Mouse (Mus musculus): ENCODE data around the gene Btg1. TPM values are rescaled to one million over a fixed set of nuclear protein-coding genes. Genes with fewer than 3 reads are reported as not detected.
A peak's percentile ranks its signal among the peaks of the same experiment; 100 is the strongest.

Btg1 gene
- polyA plus RNA-seq (2017; shearing (Covaris generic)), result 100 to 1,000 TPM; 133 to 334 (median 288) TPM

DNA sequence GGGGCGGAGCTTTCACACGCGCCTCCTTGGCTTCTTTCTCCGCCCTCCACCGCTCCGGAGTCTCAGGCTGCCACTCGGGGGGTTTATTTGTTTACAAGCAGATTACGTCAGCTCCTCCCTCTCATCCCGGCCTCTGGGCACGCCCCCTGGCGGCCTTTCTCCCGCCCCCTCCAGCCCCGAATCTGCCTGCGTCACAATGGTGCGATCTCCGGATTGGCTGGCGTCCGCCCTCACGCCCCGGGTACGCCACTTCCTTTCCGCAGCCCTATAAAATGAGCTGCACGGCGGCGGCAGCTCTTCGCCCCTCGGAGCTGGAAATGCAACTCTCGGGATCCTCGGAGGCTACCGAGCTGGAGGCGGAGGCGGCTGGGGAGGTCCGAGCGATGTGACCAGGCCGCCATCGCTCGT is at the start of gene Btg1:
Btg1 (plus strand) TSS at position 298 of the 408 bp plus-strand sequence.
- peak; percentile 70 for ATAC-seq

DNA sequence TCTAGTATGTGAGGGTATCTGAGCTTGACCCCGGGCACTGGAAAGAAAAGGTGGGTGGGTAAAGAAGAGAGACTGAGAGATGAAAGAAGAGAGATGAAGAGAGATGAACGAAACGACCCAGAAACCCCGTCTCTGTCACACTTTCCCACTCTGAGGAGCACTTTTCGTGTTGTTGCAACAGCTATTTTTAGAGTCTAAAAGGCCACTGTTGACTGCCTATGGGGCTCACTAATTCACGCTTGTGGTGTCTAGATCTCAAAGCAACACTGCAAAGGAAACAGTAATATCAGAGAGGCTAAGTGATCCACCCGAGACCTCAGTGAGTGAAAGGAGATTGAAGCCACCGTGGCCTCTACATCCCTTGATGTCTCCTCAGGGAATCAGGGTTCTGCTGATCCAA is 47.3 kb upstream of the Btg1 start:
- peak; percentile 55 for ATAC-seq

DNA sequence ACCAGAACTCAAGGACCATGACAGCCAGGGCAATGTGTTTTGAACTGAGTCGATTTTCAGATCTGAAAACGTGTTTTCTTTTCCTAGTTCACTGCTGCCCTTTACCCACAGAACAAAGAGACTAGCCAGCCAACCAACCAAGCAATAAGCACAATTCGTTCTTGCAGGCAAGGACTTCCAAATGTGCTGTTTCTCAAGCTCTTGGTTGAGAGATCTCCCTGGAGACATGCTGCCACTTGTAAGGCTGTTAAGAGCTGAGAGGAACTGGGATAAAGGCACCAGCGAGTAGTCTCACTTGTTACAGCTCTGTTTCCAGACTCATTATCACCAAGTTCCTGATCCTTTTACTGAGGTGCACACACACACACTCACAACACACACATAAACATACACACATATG is 45.6 kb upstream of the Btg1 start:
- no peak for ATAC-seq

DNA sequence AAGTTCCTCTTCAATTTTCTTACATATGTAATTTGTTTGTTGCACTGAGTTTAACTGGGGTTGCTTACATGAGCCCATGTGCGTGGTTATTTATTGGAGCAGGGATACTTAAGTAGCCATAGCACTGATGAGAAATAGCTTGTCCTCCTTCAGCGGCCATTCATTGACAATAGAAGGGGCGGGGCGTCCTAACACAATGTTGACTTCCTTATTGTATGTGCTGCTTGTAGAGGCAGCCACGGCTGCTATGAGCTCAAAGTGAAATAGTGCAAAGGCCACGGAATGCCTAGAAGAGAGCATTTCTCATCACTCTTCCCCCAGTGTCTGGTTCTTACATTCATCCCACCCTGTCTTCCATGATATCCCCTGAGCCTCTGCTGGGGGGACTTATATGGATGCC is 42.0 kb upstream of the Btg1 start:
- no peak for ATAC-seq

DNA sequence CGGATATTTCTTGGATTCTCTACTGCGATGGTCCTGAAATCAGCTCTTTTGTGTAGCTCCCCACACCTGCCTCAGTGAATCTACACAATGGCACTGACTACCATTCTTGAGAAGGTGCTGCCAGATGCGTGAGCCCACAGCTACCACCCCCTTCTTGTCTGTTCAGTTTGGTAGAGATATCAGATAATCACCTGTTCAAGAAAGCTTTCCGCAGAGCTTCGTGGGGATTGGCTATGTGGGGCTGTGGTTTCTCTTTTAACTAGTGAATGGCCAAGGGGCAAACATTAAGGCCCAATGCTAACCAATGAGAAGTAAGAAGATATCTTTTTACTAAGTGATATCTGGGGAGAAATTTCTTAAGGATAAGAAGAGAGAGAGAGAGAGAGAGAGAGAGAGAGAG is 41.5 kb upstream of the Btg1 start:
- peak; percentile 62 for ATAC-seq

DNA sequence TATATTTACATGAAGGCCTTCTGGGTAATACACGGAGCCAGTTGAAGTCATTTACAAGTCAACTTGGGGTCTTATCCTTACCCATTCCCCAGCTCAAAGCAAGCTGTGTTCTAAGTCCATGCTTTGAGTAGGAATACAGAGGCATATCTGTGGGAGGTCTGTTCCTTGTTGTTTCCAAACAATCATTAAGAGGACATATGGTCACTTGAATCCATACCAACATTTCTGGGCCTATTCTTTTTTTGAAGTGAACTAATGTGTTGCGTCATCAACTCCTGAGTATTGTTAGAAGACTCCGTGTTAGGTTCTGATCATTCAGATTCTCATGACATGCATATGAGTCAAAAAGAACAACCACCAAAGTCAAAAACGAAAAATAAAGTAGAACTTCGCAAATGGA is 37.9 kb upstream of the Btg1 start:
- no peak for ATAC-seq

DNA sequence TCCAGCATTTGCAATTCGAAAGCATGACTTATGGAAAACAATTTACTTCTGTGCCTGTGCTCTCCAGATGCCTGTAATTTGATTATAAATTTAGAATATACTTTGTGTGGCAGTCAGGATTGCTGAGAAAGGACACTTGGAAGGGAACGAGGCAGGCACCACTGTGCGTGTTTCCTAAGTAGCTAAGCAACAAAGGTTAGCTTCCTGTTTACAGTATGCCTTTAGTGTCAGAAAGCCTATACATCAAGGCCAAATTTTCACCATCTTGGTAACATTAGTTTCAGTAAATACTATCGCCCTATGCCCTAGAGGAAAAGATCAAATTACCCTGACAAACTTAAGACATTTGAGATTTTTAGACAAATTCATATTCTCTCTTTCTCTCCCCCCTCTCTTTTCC is 37.4 kb upstream of the Btg1 start:
- peak; percentile 79 for ATAC-seq

DNA sequence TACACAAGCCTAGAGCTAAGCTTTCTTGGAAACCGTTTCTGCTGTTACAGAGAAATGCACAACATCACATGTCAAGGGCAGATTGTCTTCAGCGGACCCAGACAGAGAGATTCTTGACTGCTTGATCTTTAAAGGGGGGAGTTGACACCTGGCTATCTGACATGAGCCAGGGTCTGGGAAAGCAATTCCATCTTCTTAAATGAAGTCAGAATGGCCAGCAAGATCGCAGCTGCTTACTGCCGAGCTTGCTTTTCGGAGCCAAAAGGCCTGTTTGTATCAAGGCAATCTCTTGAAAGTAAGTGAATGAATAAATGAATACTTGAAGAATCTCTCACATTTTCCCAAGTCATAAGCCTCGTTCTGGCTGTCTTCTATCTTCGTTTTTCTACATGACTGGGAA is 36.6 kb upstream of the Btg1 start:
- ATAC-seq, result no peak

DNA sequence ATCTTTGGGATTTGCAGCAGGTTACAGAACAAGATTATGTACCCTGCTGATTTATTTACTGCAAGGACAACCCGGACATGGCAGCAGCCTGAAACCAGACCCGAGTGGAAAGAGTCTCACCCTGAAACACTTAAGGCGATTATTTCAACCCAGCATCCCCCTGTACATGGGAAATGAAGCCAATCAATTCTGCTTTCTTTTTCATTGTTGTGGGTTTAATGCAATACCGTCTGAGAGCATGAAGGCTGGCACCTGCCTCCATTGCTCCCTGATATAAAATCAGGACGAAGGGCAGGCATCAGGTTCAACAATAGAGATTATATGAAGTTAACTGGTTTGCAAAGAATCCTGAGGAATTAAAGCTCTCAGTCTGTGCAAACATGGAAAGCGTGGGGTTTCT is 35.6 kb upstream of the Btg1 start:
- peak; percentile 58 for ATAC-seq

DNA sequence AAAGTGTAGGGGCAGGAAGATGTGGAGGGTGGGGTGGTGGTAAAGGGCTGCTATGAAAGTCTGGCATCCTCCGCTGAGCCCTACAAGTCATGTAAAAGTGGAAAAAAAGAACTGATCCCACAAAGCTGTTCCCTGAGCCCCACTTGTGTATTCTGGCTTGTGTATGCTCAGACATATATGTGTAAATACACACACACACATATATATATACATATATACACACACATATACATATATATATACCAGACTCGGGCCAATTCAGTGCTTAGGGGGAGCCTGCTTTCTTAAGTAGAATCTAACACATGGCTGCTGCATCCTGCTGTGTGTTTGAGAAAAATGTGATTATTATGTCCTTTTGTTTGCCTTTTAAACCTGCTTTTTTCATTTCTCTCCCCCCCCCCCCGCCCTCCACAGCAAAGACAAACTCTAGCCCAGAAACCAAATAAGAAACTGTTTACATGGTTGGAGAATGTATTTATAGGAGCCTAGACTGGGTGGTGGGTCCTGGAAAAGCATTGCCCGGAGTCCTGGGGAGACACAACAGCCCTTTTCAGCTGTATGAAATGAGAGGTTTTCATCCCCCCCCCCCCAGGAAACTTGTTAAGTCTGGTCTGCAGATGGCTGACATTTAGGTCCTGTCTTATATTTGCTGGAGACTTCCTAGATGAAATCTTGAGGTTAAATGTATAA is 30.5 kb upstream of the Btg1 start:
- no peak for ATAC-seq

DNA sequence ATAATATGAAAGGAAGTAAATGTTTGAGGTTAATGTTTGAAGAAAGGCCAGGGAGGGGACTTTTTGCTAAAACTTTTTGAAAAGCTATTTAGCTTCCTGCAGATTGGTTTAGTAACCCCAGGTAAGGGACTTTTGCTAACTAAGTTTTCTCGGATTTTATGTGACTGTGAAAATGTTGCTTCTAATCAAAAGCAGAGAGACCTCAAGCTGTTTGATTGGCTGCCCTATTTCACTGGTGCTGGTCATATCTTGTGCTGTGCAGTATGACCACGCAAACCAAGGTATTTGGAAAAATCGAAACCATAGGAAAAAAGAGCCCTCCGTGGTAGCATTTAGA is 30.0 kb upstream of the Btg1 start:
- peak; percentile 58 for ATAC-seq

DNA sequence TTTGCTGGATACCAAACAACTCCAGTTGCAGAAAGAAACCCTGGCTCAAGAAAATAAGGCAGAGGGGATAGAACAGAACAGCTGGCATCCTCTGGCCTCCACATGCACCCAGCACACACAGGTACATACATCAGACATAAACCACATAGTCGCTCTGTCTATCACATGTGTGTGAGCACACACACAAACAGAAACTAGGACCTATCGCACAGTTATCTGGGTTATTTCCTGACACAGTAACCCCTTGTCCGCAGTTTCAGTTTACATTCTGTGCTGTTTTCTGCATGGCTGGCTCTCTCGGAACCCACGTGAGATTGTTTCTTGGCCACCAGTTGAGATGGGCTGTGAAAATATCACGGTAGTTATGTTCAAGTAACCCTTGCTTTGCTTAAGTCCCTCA is 28.6 kb upstream of the Btg1 start:
- peak; percentile 51 for ATAC-seq

DNA sequence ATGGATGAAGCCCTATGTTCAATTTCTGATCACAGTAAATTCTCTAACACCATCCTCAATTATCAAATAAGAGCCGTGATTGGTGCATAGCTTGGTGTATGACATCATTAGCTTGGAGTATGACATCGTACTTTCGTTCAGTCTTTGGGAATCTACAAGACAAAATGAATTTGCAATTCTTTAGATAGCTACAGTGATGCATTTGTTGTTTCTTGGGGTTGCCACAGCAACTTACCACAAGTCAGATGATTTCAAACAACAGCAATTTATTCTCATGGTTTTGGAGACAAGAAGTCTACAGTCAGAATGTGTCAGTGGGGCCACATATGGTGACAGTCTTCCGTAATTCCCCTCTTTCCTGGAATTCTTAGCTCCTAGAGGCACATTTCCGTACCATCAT is 27.0 kb upstream of the Btg1 start:
- ATAC-seq, result peak; percentile 45

DNA sequence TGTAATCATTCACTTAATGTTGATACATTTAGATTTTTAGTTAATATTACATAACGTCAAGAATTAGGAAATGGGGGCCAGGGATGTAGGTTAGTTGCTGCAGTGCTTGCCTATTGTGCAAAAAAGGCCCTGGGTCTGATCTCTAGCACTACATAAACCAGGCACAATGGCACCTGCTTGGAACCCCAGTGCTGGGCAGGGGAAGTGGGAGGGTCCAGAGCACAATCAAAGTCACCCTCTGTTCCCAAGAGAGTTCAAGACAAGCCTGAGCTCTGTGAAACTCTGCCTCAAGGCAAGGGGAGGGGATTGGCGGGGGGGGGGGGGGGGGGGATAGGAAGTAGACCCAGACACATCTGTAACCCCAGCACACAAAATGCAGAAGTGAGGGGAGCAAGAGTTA is 24.7 kb upstream of the Btg1 start:
- no peak for ATAC-seq

DNA sequence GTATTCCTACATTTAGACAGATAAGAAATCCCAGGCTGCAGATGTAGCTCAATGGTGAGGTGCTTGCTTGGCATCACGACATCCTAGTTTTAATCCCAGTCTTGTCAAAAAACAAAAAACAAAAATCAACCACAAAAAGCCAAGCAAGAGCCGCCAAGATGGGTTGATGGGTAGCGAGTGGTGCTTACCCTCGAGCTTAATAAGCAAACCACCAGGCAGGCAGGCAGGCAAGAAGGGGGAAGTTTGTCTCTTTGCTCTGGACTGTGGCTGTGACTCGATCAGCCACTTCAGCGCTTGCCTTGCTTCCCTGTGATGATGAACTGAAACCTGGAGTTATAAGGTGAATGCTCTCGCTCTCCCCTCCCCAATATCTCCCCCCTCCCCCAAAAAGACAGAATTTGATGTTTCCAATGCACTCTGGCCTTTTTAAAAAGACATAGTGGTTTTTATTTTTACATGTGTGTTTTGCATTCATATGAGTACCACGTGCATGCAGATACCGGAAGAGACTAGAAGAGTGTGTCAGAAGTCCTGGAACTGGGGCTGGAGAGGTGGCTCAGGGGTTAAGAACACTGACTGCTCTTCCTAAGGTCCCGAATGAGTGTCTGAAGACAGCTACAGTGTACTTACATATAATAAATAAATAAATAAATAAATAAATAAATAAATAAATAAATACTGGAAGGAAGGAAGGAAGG is 21.2 kb upstream of the Btg1 start:
- no peak for ATAC-seq

DNA sequence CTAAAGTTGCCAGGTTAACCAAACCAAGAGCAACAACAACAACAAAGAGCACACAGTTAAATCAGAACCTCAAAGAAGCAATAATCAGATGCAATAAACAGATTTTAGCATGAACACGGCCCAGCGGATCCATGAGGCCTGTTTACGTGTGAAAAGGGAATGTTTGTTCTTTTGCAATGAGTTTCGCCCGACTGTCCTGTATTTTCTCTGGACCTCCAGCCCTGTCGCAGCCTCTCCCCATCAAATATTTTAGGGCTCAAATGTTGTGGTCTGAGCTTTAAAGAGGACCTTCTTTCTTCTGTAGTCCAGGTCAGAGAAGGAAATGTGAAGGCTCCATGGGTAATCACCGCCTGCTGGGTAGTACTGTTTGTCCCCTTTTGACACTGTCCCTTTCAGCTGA is 20.4 kb upstream of the Btg1 start:
- no peak for ATAC-seq

DNA sequence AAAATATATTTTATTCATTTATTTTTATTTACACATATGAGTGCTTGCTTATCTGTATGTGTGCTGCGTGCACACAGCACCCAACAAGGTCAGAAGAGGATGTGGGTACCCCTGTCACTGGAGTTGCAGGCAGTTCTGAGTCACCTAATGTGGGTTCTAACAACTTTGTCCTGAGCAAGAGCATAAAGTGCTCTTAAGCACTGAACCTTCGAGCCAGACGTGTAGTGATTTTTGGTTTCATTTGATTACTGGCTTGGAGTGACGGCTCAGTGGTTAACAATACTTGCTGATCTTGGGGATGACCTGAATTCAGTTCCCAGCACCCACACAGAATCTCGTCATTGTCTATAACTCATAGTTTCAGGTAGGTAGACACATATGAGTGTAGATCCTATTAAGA is 17.2 kb upstream of the Btg1 start:
- peak; percentile 97 for ATAC-seq

DNA sequence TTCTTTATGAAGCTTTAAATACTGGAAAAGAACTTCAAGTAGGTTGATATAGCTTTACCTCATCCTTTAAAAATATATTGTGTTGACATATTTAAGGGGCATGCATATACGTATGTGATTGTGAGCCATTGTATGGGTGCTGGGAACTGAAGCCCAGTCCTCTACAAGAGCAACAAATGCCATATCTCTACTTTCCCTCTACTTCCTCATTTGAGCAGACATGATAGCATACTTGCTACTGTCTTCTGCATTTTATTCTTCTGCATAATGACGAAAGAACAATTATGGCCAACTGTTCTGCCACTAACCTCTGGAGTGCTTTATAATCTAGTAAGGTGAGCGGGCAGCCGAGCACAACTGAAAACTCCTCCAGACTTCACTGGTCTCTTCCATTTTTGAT is 15.1 kb upstream of the Btg1 start:
- ATAC-seq, result no peak

DNA sequence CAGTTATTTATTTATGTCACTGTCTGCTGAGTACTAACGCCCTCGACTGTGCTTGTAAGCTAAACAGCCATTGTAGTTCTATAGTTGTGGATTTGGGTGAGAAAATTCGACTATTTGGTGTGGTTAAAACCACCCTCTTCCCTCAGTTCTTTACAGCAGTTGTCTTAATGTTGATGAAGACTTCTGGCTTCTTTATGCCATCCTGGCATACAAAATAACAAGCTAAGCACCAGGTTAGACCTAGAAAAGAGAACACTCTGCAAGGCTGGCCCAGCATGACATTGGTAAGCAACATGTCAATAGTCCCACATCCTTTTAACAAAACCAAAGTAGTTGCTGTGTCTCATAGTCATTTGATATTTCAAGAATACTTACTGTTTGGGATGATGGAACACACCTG is 14.5 kb upstream of the Btg1 start:
- no peak for ATAC-seq

DNA sequence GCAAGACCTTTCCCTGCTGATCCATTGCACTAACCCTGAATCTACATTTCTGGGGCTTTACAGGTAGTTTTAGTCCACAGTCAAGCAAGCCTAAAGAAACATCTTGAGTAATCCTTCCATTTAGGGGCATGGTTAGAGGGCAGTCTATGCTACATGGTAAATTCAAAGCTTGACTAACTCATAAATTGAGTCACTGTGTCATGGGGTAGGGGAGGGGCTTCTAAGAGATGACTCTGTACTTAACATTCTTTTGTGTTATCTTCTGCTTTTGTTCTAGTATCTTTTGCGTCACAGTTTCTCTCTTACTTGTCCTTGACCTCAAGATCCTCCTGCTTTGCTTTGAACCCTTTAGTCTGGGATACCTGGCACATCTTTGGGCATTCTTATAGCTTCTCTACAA is 11.6 kb upstream of the Btg1 start:
- ATAC-seq, result peak; percentile 17

DNA sequence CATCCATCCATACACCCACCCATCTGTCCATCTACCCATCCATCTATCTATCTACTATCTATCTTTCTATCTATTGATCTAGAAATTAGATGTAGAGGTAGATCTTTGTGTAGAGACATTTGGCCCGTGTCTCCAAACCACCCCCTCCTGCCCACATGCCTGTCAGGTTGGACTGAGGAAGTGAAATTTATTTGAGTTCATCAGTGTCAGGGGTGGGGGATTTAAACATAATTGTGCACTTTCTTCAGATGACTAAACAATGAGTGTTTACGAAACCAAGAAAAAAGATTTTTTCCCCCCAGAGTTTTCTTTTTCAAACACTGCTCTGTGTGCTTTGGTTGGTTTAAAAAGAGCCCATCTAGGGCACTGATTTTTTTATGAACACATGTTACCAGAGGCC is 10.9 kb upstream of the Btg1 start:
- ATAC-seq, result no peak

DNA sequence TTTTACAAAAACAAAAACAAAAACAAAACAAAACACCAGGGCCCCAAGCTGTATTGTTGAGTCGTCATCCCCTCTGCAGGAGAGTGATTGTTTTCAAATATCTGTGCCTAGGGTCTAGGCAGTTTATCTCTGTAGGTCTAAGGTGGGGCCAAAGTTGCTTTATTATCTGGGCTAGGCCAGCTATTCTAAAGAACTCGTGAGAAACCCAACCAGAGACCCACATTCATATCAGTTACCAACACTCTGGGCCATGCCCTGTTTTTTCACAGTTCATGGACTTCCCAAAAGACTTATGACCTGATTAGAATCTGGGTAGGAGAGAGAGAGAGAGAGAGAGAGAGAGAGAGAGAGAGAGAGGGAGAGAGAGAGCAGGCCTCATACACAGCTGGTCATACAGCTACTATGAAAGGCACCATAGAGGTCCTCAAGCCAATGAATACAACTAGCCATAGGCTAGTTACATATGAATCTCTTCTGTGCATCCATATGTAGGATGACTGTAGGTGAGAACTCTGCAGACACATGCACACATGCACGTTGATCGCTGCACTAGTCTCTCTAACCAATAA is 9.1 kb upstream of the Btg1 start:
- no peak for ATAC-seq

DNA sequence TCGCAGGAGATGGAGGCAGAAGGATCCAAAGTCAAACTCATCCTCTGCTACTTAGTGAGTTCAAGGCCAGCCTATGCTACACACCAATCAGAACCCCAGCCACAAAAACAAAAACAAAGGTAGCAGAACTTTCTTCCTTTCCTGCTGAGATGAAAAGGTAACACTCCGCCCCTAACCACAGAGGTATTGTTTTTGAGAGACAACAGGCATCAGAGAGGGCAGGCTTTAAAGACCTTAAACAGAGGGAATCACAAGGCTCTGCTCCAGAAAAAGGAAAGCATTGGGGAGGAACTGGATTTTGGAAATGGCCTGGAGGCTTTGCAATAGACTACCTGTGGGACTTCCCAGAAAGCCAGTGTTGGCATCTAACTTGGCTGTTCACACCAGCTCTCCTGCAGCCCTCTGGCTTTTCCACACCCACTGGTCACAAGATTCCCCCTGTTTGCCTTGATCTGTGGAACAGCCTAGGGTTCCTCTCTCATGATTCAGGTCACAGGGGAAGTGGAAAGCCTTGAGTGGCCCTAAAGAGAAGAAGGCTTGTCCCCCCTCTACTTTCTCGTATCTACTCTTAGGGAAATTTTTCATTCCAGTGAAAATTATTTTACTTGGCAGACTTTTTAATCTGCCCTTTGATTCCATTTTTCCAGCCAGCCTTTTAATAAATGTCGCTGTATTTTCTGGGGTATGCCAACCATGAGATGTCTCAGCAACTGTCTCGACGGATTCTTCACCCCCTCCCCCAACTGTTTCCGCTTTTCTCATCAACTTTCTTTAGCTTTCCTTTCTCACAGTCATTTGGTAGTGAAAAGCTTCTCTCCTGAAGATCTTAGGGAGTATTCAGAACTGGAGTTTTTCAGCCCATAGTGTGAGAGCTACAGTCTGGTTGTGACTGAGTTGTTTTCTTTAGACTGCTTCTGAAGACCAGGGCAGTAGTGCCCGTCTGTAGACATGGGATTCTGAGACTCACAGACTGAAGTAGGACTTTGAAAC is 7.2 kb upstream of the Btg1 start:
- peak; percentile 76 for ATAC-seq

Data from inflammation-experienced regulatory T-cells, adult 6 months (primary cell).